Comparison of ENCODE assay signal across 1 mouse cellular context in the genomic region with DNA sequence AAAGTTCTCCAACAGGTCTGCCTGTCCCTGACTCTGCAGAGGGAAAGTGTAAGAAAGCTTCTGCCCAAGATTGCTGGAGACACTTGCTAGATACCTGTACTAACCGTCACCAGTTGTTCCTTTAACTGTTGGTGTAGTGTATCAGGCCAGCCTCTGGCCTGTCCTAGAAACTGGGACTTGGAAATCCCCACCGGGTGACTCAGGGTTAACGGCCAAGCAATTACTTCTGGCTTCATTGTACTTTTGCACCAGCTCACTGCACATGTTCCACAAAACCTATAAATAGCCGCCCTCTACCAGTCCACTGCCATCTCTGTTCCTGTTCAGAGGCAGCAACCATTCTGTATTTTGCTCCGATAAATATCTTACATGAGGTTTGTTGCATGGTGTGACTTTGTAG.
TF ChIP-seq lines count a peak whose summit lies in the region.

No protein-coding gene starts in this region.

TF ChIP-seq in CH12.LX, 34 proteins besides CTCF, POLR2A, EP300 and RAD21 (continued from another document):
- TF ChIP-seq CHD2 (IDR thresholded peaks at IDR 0.05; ENCODE audit: low read length) (no peak), SMC3 (IDR thresholded peaks at IDR 0.05; ENCODE audit: low read depth, low read length) (no peak), KAT2A (IDR thresholded peaks at IDR 0.05; ENCODE audit: insufficient replicate concordance, low read length) (no peak), ZC3H11A (IDR thresholded peaks at IDR 0.05; ENCODE audit: low read depth, low read length) (no peak), ZNF384 (IDR thresholded peaks at IDR 0.05; ENCODE audit: low read depth, low read length) (no peak), MAX (IDR thresholded peaks at IDR 0.05; ENCODE audit: low read length) (peak; percentile 78), ZMIZ1 (IDR thresholded peaks at IDR 0.05; ENCODE audit: low read depth, low read length) (no peak), E2F4 (IDR thresholded peaks at IDR 0.05; ENCODE audit: insufficient replicate concordance, low read depth, low read length) (no peak), UBTF (IDR thresholded peaks at IDR 0.05; ENCODE audit: low read depth, low read length) (no peak), ETS1 (conservative IDR thresholded peaks at IDR 0.05; ENCODE audit: low read depth, low read length) (0 out of 2 replicates have a peak, but pooled peaks have one; percentile 36), JUN (IDR thresholded peaks at IDR 0.05; ENCODE audit: insufficient read depth, low read depth, low read length) (peak; percentile 22; the same call in 1 of the 2 replicates), BHLHE40 (IDR thresholded peaks at IDR 0.05; ENCODE audit: low read depth, low read length) (peak; percentile 59; the same call in 1 of the 2 replicates), USF2 (conservative IDR thresholded peaks at IDR 0.05; ENCODE audit: low read depth, low read length) (no peak), GABPA (IDR thresholded peaks at IDR 0.05; ENCODE audit: insufficient replicate concordance, low read depth, low read length) (no peak), ZKSCAN1 (IDR thresholded peaks at IDR 0.05; ENCODE audit: borderline replicate concordance, low read depth, low read length) (no peak), TCF12 (IDR thresholded peaks at IDR 0.05; ENCODE audit: low read depth, low read length) (peak; percentile 26; the same call in 1 of the 2 replicates)
